Mouse (Mus musculus) cerebellum, adult 2 months (tissue): ENCODE measurements at regions not wholly inside any gene's neighbourhood (a gene's known extent, or its start where the extent isn't known, plus 50 kb on each side); places are given as distances from the start of the nearest gene placed in this dataset.

Experiments used
- DNase-seq, 2 experiments: peaks; one replicate each; pipeline ENCODE4 v3.0.0; 2021
- H3K27ac ChIP-seq: fragments of 200-500 bp; 2 replicates; pipeline ENCODE4 v1.5.1; 2012; ENCODE audit warnings: low read length, control low read depth, inconsistent platforms; ENCODE audit not compliant: insufficient read depth
- H3K27me3 ChIP-seq: fragments of 200-500 bp; 2 replicates; pipeline ENCODE4 v1.6.1; 2012; ENCODE audit warnings: inconsistent platforms, mild to moderate bottlenecking, low read length, moderate library complexity; ENCODE audit not compliant: control insufficient read depth, insufficient read depth
- H3K4me1 ChIP-seq: fragments of 200-500 bp; 2 replicates; pipeline ENCODE4 v1.6.1; 2011; ENCODE audit warnings: low read length; ENCODE audit not compliant: control insufficient read depth, insufficient read depth
- H3K4me3 ChIP-seq: fragments of 200-500 bp; replicated peaks from 2 replicates; pipeline ENCODE3; 2011; ENCODE audit warnings: mild to moderate bottlenecking, low read depth, low read length, control low read depth; ENCODE audit not compliant: insufficient read depth
- CTCF ChIP-seq: fragments of 200-500 bp; IDR thresholded peaks from 2 replicates; pipeline ENCODE4 v1.5.1; 2011; ENCODE audit warnings: low read depth, mild to moderate bottlenecking, control low read depth, low read length, moderate library complexity, borderline replicate concordance; ENCODE audit not compliant: insufficient read depth
- POLR2A ChIP-seq: fragments of 200-500 bp; IDR thresholded peaks from 2 replicates; pipeline ENCODE4 v1.6.1; 2011; ENCODE audit warnings: low read length, control low read depth, borderline replicate concordance; ENCODE audit not compliant: insufficient read depth
- WGBS: fragments of 180-500 bp; shearing (Covaris S2); methylation state at CpG from one replicate; pipeline ENCODE4 v1.1.7; 2018; 5-methylcytosine and 5-hydroxymethylcytosine counted together

- Histone ChIP-seq H3K4me3 (no peak overlapping the region), H3K27ac (no peak overlapping the region), H3K4me1 (no peaks in the 10 kb centered on the region), H3K27me3 (no peaks in the 10 kb centered on the region)
- WGBS, result 76% methylated on average over 1 of the region's 1 CpGs
- TF ChIP-seq POLR2A (no peak), CTCF (no peak)
- DNase-seq, result no peak
These were observed 270.9 kb upstream of the Mmadhc start for GRCm38 (mm10) chr2:50567542-50567941.

- Histone ChIP-seq H3K27me3 (no peaks in the 10 kb centered on the region), H3K4me3 (no peak overlapping the region), H3K4me1 (no peaks in the 10 kb centered on the region), H3K27ac (no peak overlapping the region)
- no peak for DNase-seq
- TF ChIP-seq CTCF, result no peak
These were observed 257.4 kb upstream of the Mmadhc start for GRCm38 (mm10) chr2:50554031-50554430.

GRCm38 (mm10) chr2:50552437-50552836 lies 255.8 kb upstream of the Mmadhc start:
- Histone ChIP-seq H3K27ac (no peak overlapping the region), H3K4me1 (no peaks in the 10 kb centered on the region), H3K4me3 (no peak overlapping the region), H3K27me3 (no peaks in the 10 kb centered on the region)
- no peak for DNase-seq
- WGBS, result 94% methylated on average over 2 of the region's 2 CpGs
- TF ChIP-seq CTCF (no peak), POLR2A (no peak)

GRCm38 (mm10) chr2:50549871-50550270 lies 253.3 kb upstream of the Mmadhc start:
- Histone ChIP-seq H3K4me1 (no peaks in the 10 kb centered on the region), H3K27me3 (no peaks in the 10 kb centered on the region), H3K27ac (no peak overlapping the region), H3K4me3 (no peak overlapping the region)
- WGBS, result 65% methylated on average over 8 of the region's 8 CpGs
- TF ChIP-seq CTCF, result no peak
- no peak for DNase-seq

GRCm38 (mm10) chr2:50539741-50540441 lies 243.3 kb upstream of the Mmadhc start:
- H3K27ac ChIP-seq, result no peak overlapping the region
- no peak overlapping the region for H3K4me3 ChIP-seq
- DNase-seq, result no peak
- no peaks in the 10 kb centered on the region for H3K27me3 ChIP-seq
- TF ChIP-seq POLR2A (no peak), CTCF (no peak)
- H3K4me1 ChIP-seq, result no peaks in the 10 kb centered on the region
- WGBS, result 79% methylated on average over 2 of the region's 2 CpGs

GRCm38 (mm10) chr2:50538068-50538467 lies 241.5 kb upstream of the Mmadhc start:
- no peak for TF ChIP-seq POLR2A
- Histone ChIP-seq H3K4me3 (no peak overlapping the region), H3K27ac (no peak overlapping the region), H3K4me1 (no peaks in the 10 kb centered on the region), H3K27me3 (no peaks in the 10 kb centered on the region)
- 82% methylated on average over 5 of the region's 5 CpGs for WGBS
- DNase-seq, result no peak

- 94% methylated on average over 4 of the region's 4 CpGs for WGBS
These were observed 238.7 kb upstream of the Mmadhc start for GRCm38 (mm10) chr2:50535085-50535878.

GRCm38 (mm10) chr2:50533702-50534101 lies 237.1 kb upstream of the Mmadhc start:
- H3K27ac ChIP-seq, result no peak overlapping the region
- no peak for TF ChIP-seq POLR2A
- no peak for TF ChIP-seq CTCF
- H3K27me3 ChIP-seq, result no peaks in the 10 kb centered on the region
- H3K4me3 ChIP-seq, result no peak overlapping the region
- H3K4me1 ChIP-seq, result no peaks in the 10 kb centered on the region
- 94% methylated on average over 2 of the region's 2 CpGs for WGBS
- no peak for DNase-seq

More at GRCm38 (mm10) chr2:50535085-50535878, 238.7 kb upstream of the Mmadhc start:
- no peak overlapping the region for H3K27ac ChIP-seq
- no peak for DNase-seq
- TF ChIP-seq CTCF, result no peak
- TF ChIP-seq POLR2A, result no peak
- no peaks in the 10 kb centered on the region for H3K4me1 ChIP-seq
- no peaks in the 10 kb centered on the region for H3K27me3 ChIP-seq
- H3K4me3 ChIP-seq, result no peak overlapping the region
